Mouse (Mus musculus) CH12.LX (cell line): ENCODE measurements around the gene Ttc7b.

Experiments
- CHD1 ChIP-seq: IDR thresholded peaks from 2 replicates; pipeline ENCODE4 v1.6.1; 2012; ENCODE audit warnings: low read depth, low read length, improper control_type of control experiment, inconsistent platforms
- CTCF ChIP-seq, 2 experiments: IDR thresholded peaks in 1 of 2; conservative IDR thresholded peaks in 1 of 2; 2 replicates each; pipeline ENCODE4 v1.5.1; 2011 to 2012; ENCODE audit warnings: low read depth in 2 of 2, low read length in 2 of 2, improper control_type of control experiment in 1 of 2, inconsistent platforms in 1 of 2, mild to moderate bottlenecking in 1 of 2, moderate library complexity in 1 of 2
- EP300 ChIP-seq: IDR thresholded peaks from 2 replicates; pipeline ENCODE4 v1.6.1; 2011; ENCODE audit warnings: low read length, improper control_type of control experiment
- IRF4 ChIP-seq: IDR thresholded peaks from 2 replicates; pipeline ENCODE4 v1.6.1; 2014; ENCODE audit warnings: low read depth, mild to moderate bottlenecking, inconsistent platforms, low read length, improper control_type of control experiment
- JUN ChIP-seq: IDR thresholded peaks from 2 replicates; pipeline ENCODE4 v1.6.1; 2011; ENCODE audit warnings: low read depth, mild to moderate bottlenecking, low read length, improper control_type of control experiment, moderate library complexity; ENCODE audit not compliant: insufficient read depth
- MAX ChIP-seq: IDR thresholded peaks from 2 replicates; pipeline ENCODE4 v1.6.1; 2011; ENCODE audit warnings: low read length, improper control_type of control experiment
- MXI1 ChIP-seq: IDR thresholded peaks from 2 replicates; pipeline ENCODE4 v1.6.1; 2011; ENCODE audit warnings: mild to moderate bottlenecking, low read depth, low read length, improper control_type of control experiment
- NELFE ChIP-seq: IDR thresholded peaks from 2 replicates; pipeline ENCODE4 v1.6.1; 2011; ENCODE audit warnings: low read depth, low read length, improper control_type of control experiment
- POLR2A ChIP-seq: IDR thresholded peaks from 2 replicates; pipeline ENCODE4 v1.6.1; 2011; ENCODE audit warnings: low read depth, mild to moderate bottlenecking, improper control_type of control experiment, low read length
- SIN3A ChIP-seq: IDR thresholded peaks from 2 replicates; pipeline ENCODE4 v1.6.1; 2012; ENCODE audit warnings: low read length, improper control_type of control experiment, inconsistent platforms

DNA sequence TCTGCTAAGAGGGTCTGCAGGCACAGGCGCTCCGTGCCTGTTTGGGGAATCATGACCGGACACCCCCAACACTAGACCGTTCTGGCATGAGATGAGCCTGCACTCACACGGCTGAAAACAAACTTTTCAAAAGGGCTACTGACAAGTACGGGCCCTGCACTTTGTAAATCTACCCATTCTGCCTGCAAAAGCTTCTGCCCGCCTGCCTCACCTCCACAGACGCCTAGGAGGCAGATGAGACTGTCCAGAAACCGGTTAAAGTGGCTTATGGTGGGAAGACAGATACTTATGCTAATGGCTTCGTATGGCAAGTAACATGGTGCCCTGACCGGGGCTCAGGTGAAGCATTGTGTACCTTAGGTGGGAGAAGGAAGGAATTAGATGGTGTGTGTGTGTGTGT, 16.5 kb upstream of the Ttc7b start:
- no peak for TF ChIP-seq JUN
- no peak for TF ChIP-seq POLR2A
- TF ChIP-seq MAX = no peak
- TF ChIP-seq CTCF (conservative IDR thresholded peaks at IDR 0.05 in 1 of 2, IDR thresholded peaks at IDR 0.05 in 1 of 2; ENCODE audit: low read depth in 2 of 2, low read length in 2 of 2) = no peak
- no peak for TF ChIP-seq CHD1
- no peak for TF ChIP-seq EP300
- no peak for TF ChIP-seq MXI1
- TF ChIP-seq SIN3A = no peak
- no peak for TF ChIP-seq NELFE
- no peak for TF ChIP-seq IRF4
